Mouse (Mus musculus) neutrophil, adult 59 days (primary cell): Measurements from ENCODE around the gene Ybx1. TPM values are rescaled to one million over a fixed set of nuclear protein-coding genes. Genes with fewer than 3 reads are reported as not detected.

Source experiments
- total RNA-seq, 2 experiments: library from RNA; stranded (reverse); gene quantifications; 1 replicate in 1 of 2; 2 replicates in 1 of 2; pipeline ENCODE4 v1.2.4; 2023

Ybx1 gene
- total RNA-seq = 100 to 1,000 TPM; 299 to 332 TPM

GRCm38 (mm10) chr4:119294415-119295133, at the start of gene Ybx1:
Gene Ybx1, minus strand, starts transcription at chr4:119294604.

GRCm38 (mm10) chr4:119320131-119320830, 25.9 kb upstream of the Ybx1 start, which contains the start of gene Ppih:
Gene Ppih, minus strand, starts transcription at chr4:119320546.

GRCm38 (mm10) chr4:119255351-119255750, 39.1 kb downstream of the Ybx1 start, which contains the start of gene Cldn19:
Gene Cldn19, plus strand, starts transcription at chr4:119255414.

GRCm38 (mm10) chr4:119232410-119233255, 61.8 kb downstream of the Ybx1 start, which contains the start of the genes AU022252 and P3h1:
Gene AU022252, minus strand, starts transcription at chr4:119232712.
Gene P3h1, plus strand, starts transcription at chr4:119232915.

Other genes with a start within 250 kb of the Ybx1 start
- 10 to 100 TPM; 30.0 to 30.1 TPM for gene Slc2a1, start 185.9 kb downstream of the Ybx1 start, total RNA-seq
- gene Zfp691, start 120.4 kb downstream of the Ybx1 start, total RNA-seq = 1 to 10 TPM; 3.9 to 6.7 TPM
- 10 to 100 TPM; 15.2 to 36.4 TPM for gene Ermap, start 104.6 kb downstream of the Ybx1 start, total RNA-seq
- 10 to 100 TPM; 11.8 to 13.4 TPM for gene Svbp, start 99.3 kb downstream of the Ybx1 start, total RNA-seq
- gene Tmem269, start 76.4 kb downstream of the Ybx1 start, total RNA-seq = not detected
- gene AU022252, start 61.9 kb downstream of the Ybx1 start, total RNA-seq = 1 to 10 TPM; 3.3 to 3.5 TPM
- gene P3h1, start 61.7 kb downstream of the Ybx1 start, total RNA-seq = 1 to 10 TPM; 2.7 to 3.0 TPM
- gene Cldn19, start 39.2 kb downstream of the Ybx1 start, total RNA-seq = not detected
- 10 to 100 TPM; 21.5 to 22.1 TPM for gene Ppih, start 25.9 kb upstream of the Ybx1 start, total RNA-seq
- not detected for gene Ccdc30, start 120.9 kb upstream of the Ybx1 start, total RNA-seq
- 1 to 10 TPM in 1 of 2 experiments, under 1 TPM in 1; 0.89 to 1.6 TPM for gene Ppcs, start 127.8 kb upstream of the Ybx1 start, total RNA-seq
- gene Zmynd12, start 128.2 kb upstream of the Ybx1 start, total RNA-seq = not detected
- gene Rimkla, start 198.0 kb upstream of the Ybx1 start, total RNA-seq = not detected
- gene Foxj3, start 242.4 kb upstream of the Ybx1 start, total RNA-seq = 10 to 100 TPM; 27.2 to 28.6 TPM
- 1 to 10 TPM in 1 of 2 experiments, under 1 TPM in 1; 0.73 to 2.8 TPM for gene Frg2f1, start 244.9 kb upstream of the Ybx1 start, total RNA-seq